Mouse (Mus musculus) gastrocnemius, adult 8-10 months (tissue): ENCODE results near the gene Gja10. TPM values are rescaled to one million over a fixed set of nuclear protein-coding genes. Genes with fewer than 3 reads are reported as not detected.

ENCODE experiments used
- DNase-seq, 2 experiments: peaks; one replicate each; pipeline ENCODE4 v3.0.0; 2022; ENCODE audit warnings: low spot score in 2 of 2
- total RNA-seq, 4 experiments: library from RNA; stranded (reverse); gene quantifications; 2 replicates each; pipeline ENCODE4 v1.2.4; 2022

Gene Gja10
- total RNA-seq, 4 experiments from 2014 or later = not detected

- no peak for DNase-seq
Measured at GRCm38 (mm10) chr4:32561555-32562095, 40.9 kb downstream of the Gja10 start.

- no peak for DNase-seq
Measured at GRCm38 (mm10) chr4:32560724-32561554, 41.6 kb downstream of the Gja10 start.

- DNase-seq = no peak
Measured at GRCm38 (mm10) chr4:32560246-32560645, 42.3 kb downstream of the Gja10 start.

GRCm38 (mm10) chr4:32555506-32555905 lies 47.1 kb downstream of the Gja10 start:
- DNase-seq = no peak

GRCm38 (mm10) chr4:32551337-32551736 lies 51.2 kb downstream of the Gja10 start:
- no peak for DNase-seq

DNA sequence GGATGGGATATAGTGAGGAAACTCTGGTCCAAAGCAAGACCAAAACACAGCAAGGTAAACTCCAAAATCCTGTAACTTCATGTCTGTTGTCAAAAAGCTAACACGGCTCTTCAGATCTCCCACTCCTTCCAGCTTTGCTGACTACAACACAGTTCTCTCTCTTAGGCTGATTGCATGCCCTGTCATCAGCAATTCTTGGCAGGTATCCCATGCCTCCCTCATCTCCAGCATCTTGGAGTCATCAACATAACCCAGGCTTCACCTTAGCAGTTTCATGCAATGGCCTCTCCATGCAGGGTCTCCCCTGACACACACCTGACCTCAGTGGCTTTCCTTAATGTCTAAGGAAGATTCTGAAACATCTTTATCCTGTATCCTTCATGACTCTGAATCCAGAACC lies 53.4 kb downstream of the Gja10 start:
- DNase-seq = no peak

Other genes starting within 250 kb of the Gja10 start
- gene Casp8ap2, start 12.7 kb upstream of the Gja10 start, total RNA-seq = 1 to 10 TPM; 3.5 to 8.2 (median 5.6) TPM
- gene Mdn1, start 54.4 kb upstream of the Gja10 start, total RNA-seq = 10 to 100 TPM in 1 of 4 experiments, 1 to 10 TPM in 3; 5.6 to 12.0 (median 6.3) TPM
- gene Lyrm2, start 197.5 kb upstream of the Gja10 start, total RNA-seq = 10 to 100 TPM; 15.1 to 23.3 (median 19.8) TPM